Mouse (Mus musculus): ENCODE data around the gene Men1. TPM values are rescaled to one million over a fixed set of nuclear protein-coding genes. Genes with fewer than 3 reads are reported as not detected.
"Not testable (repeated sequence)": the region's sequence is repeated elsewhere in the genome, so short reads cannot be mapped to it uniquely, and the experiment has no call there.

Gene Men1
- total RNA-seq, 4 experiments from 2014 or later: 5.3 to 7.9 (median 6.3) TPM

GRCm38 (mm10) chr19:6304787-6305516 lies 29.8 kb upstream of the Men1 start:
- DNase-seq (ENCODE audit: low spot score in 2 of 2): peak; percentile 82 to 85

- DNase-seq (ENCODE audit: low spot score in 2 of 2): no peak
These were observed 29.2 kb upstream of the Men1 start for GRCm38 (mm10) chr19:6305517-6306115.

GRCm38 (mm10) chr19:6306137-6306551 lies 28.6 kb upstream of the Men1 start, which contains the start of gene Cdc42bpg:
TSS of gene Cdc42bpg (plus strand) at chr19:6306456.
- DNase-seq (ENCODE audit: low spot score in 2 of 2): peak; percentile 73 to 81

- peak; percentile 61 to 70 for DNase-seq (ENCODE audit: low spot score in 2 of 2)
These were observed 28.2 kb upstream of the Men1 start for GRCm38 (mm10) chr19:6306586-6306985.

GRCm38 (mm10) chr19:6307733-6308531 lies 26.8 kb upstream of the Men1 start:
- DNase-seq (ENCODE audit: low spot score in 2 of 2): no peak

GRCm38 (mm10) chr19:6310181-6310580 lies 24.6 kb upstream of the Men1 start:
- no peak for DNase-seq (ENCODE audit: low spot score in 2 of 2)

- DNase-seq (ENCODE audit: low spot score in 2 of 2): not testable (repeated sequence)
These were observed 23.0 kb upstream of the Men1 start for GRCm38 (mm10) chr19:6311783-6312182.

- no peak for DNase-seq (ENCODE audit: low spot score in 2 of 2)
These were observed 21.0 kb upstream of the Men1 start for GRCm38 (mm10) chr19:6313796-6314195.

- no peak for DNase-seq (ENCODE audit: low spot score in 2 of 2)
These were observed 20.3 kb upstream of the Men1 start for GRCm38 (mm10) chr19:6314513-6314912.

GRCm38 (mm10) chr19:6315573-6315972 lies 19.2 kb upstream of the Men1 start:
- DNase-seq (ENCODE audit: low spot score in 2 of 2): no peak

GRCm38 (mm10) chr19:6318145-6318544 lies 16.6 kb upstream of the Men1 start:
- DNase-seq (ENCODE audit: low spot score in 2 of 2): no peak

GRCm38 (mm10) chr19:6321358-6321757 lies 13.4 kb upstream of the Men1 start:
- DNase-seq (ENCODE audit: low spot score in 2 of 2): no peak

- no peak for DNase-seq (ENCODE audit: low spot score in 2 of 2)
These were observed 12.8 kb upstream of the Men1 start for GRCm38 (mm10) chr19:6321786-6322621.

GRCm38 (mm10) chr19:6324751-6325150 lies 10.0 kb upstream of the Men1 start:
- DNase-seq (ENCODE audit: low spot score in 2 of 2): no peak

GRCm38 (mm10) chr19:6331178-6331577 lies 3.6 kb upstream of the Men1 start:
- DNase-seq (ENCODE audit: low spot score in 2 of 2): no peak

GRCm38 (mm10) chr19:6331719-6332516 lies 2.9 kb upstream of the Men1 start:
- no peak for DNase-seq (ENCODE audit: low spot score in 2 of 2)

- no peak for DNase-seq (ENCODE audit: low spot score in 2 of 2)
These were observed 801 bp upstream of the Men1 start for GRCm38 (mm10) chr19:6333761-6334595.

GRCm38 (mm10) chr19:6335458-6335827 lies 664 bp downstream of the Men1 start:
- no peak for DNase-seq (ENCODE audit: low spot score in 2 of 2)

GRCm38 (mm10) chr19:6336920-6337319 lies 2.1 kb downstream of the Men1 start:
- DNase-seq (ENCODE audit: low spot score in 2 of 2): no peak

- DNase-seq (ENCODE audit: low spot score in 2 of 2): no peak
These were observed 3.4 kb downstream of the Men1 start for GRCm38 (mm10) chr19:6338171-6338570.
